9 mouse cellular contexts compared by ENCODE assay signal in the genomic region with DNA sequence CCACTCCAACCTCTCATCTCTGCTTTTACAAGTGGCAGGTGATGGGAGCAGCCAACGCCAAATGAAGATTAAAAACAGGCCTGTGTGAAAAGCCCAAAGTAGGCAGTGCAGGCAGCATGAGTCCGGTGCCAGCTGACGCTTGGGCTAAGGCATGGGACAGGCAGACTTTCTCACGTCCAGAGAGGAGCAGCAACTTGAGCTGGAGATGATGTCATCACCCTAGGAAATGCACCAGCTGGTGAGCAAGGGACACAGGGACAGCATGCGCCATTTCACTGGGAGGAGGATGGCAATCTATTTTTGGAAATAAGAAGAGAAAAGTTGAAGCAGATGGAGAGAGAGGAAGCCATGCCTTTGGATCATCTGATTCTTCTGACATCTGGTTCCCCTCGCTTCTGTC. TPM values are rescaled to one million over a fixed set of nuclear protein-coding genes. Genes with fewer than 3 reads are reported as not detected.
DNase-seq lines count a peak whose midpoint lies in the region; ATAC-seq and TF ChIP-seq lines count a peak whose summit lies in the region.
"Had no signal": no experiment of that assay in that cellular context is flagged by ENCODE, and none has a peak within 500 bp of the region (broad histone marks: within the 10 kb centered on the region; RNA-seq: fewer than 3 reads in every experiment).

No protein-coding gene starts in this region.

- no peak for DNase-seq in kidney, postnatal 36 days
- peak; percentile 19 to 58 for DNase-seq in frontal cortex, postnatal 36 days (ENCODE audit: low spot score in 2 of 2)
- peak; percentile 29 for DNase-seq in heart, postnatal 25 days (ENCODE audit: low spot score)
- peak; percentile 59 for DNase-seq in lung, postnatal 10 days
- no peak for DNase-seq in urinary bladder, postnatal 25 days (ENCODE audit: low spot score)
- DNase-seq in thymus, adult 2 months, result no peak
- no peak for DNase-seq in retina, embryonic 14.5 days (ENCODE audit: low spot score)
- DNase-seq: thymus, postnatal 36 days had no signal

- no peak overlapping the region for H3K4me3 ChIP-seq in kidney, embryonic 16.5 days (ENCODE audit: low read length)
- no peak overlapping the region for H3K4me3 ChIP-seq in thymus, adult 2 months (ENCODE audit: control insufficient read depth, insufficient read depth, low read length)

- TF ChIP-seq POLR2A in thymus, adult 2 months (IDR thresholded peaks at IDR 0.05; ENCODE audit: control insufficient read depth, extremely low read depth, insufficient read depth, low read length, poor library complexity), result no peak

- intact Hi-C loops in heart, postnatal 25 days (cut with DNase I), result no loop called here

- H3K27ac ChIP-seq in kidney, embryonic 16.5 days (ENCODE audit: low read length), result no peak overlapping the region
- no peak overlapping the region for H3K27ac ChIP-seq in thymus, adult 2 months (ENCODE audit: control insufficient read depth, insufficient read depth, low read length)

- no peaks in the 10 kb centered on the region for H3K9me3 ChIP-seq in kidney, embryonic 16.5 days (ENCODE audit: low read length)

- peak; percentile 46; the same call in 1 of the 2 replicates for ATAC-seq in kidney, embryonic 16.5 days (ENCODE audit: low FRiP score, low TSS enrichment)

- H3K36me3 ChIP-seq in kidney, embryonic 16.5 days (ENCODE audit: insufficient read depth, low read length), result no peaks in the 10 kb centered on the region
- no peaks in the 10 kb centered on the region for H3K36me3 ChIP-seq in thymus, adult 2 months (ENCODE audit: control insufficient read depth, insufficient read depth, low read length)

- H3K4me1 ChIP-seq in kidney, embryonic 16.5 days (ENCODE audit: insufficient read depth, low read length), result no peaks in the 10 kb centered on the region
- no peaks in the 10 kb centered on the region for H3K4me1 ChIP-seq in thymus, adult 2 months (replicated peaks; ENCODE audit: control insufficient read depth, insufficient read depth, low read length)

- H3K27me3 ChIP-seq in kidney, embryonic 16.5 days (ENCODE audit: insufficient read depth, low read length), result no peaks in the 10 kb centered on the region
- H3K27me3 ChIP-seq in thymus, adult 2 months (ENCODE audit: control insufficient read depth, insufficient read depth, low read length), result no peaks in the 10 kb centered on the region

- no peak for TF ChIP-seq CTCF in thymus, adult 2 months (IDR thresholded peaks at IDR 0.05; ENCODE audit: borderline replicate concordance, control insufficient read depth, extremely low read depth, insufficient read depth, low read length, poor library complexity)

- WGBS in kidney, embryonic 16.5 days, result 52% methylated on average over 6 of the region's 6 CpGs
- WGBS in thymus, adult 2 months, result 91% methylated on average over 6 of the region's 6 CpGs

- H3K4me2 ChIP-seq in kidney, embryonic 16.5 days (replicated peaks; ENCODE audit: low read depth, low read length), result no peak overlapping the region

- H3K9ac ChIP-seq in kidney, embryonic 16.5 days (replicated peaks; ENCODE audit: low read length), result no peak overlapping the region

RNA-seq across cellular contexts. Expression of gene Ttll11, which starts 51.6 kb away (rescaled TPM):
- 0.28 and 0.75 TPM in 2 replicates for polyA plus RNA-seq in kidney, embryonic 16.5 days (2015; fragmentation: Nextera tagmentation; extraction: Ambion mirVana)
- 1 to 10 TPM; 1.1 to 1.2 TPM for total RNA-seq in heart, postnatal 25 days (2021)
- 0.33 and 0.46 TPM in 2 replicates for polyA plus RNA-seq in thymus, adult 2 months (2012; rRNA removed)

Comparison
In these comparisons a context has a peak if more than half of its experiments do, and no peak if none do; other contexts are left out.
1. DNase-seq: peak in frontal cortex, postnatal 36 days (2 of 2), heart, postnatal 25 days (single experiment) and lung, postnatal 10 days (single experiment); none in kidney, postnatal 36 days (0 of 2), urinary bladder, postnatal 25 days (single experiment), thymus, adult 2 months (single experiment) and retina, embryonic 14.5 days (single experiment).